Mouse (Mus musculus): Measurements from ENCODE around the gene Rnls. TPM values are rescaled to one million over a fixed set of nuclear protein-coding genes. Genes with fewer than 3 reads are reported as not detected.

Rnls gene
- total RNA-seq, 2 experiments from 2014 or later, result 11.6 to 13.7 TPM

GRCm38 (mm10) chr19:33259164-33259563 lies 132.9 kb downstream of the Rnls start:
- no peak for DNase-seq

GRCm38 (mm10) chr19:33253893-33254292 lies 138.2 kb downstream of the Rnls start:
- no peak for DNase-seq

- DNase-seq, result no peak
These were observed 139.9 kb downstream of the Rnls start for GRCm38 (mm10) chr19:33252226-33252625.

GRCm38 (mm10) chr19:33244196-33244595 lies 147.9 kb downstream of the Rnls start:
- DNase-seq, result no peak

GRCm38 (mm10) chr19:33240386-33240785 lies 151.7 kb downstream of the Rnls start:
- DNase-seq, result no peak

GRCm38 (mm10) chr19:33232902-33233301 lies 159.2 kb downstream of the Rnls start:
- no peak for DNase-seq

- no peak for DNase-seq
These were observed 160.8 kb downstream of the Rnls start for GRCm38 (mm10) chr19:33231303-33231702.

GRCm38 (mm10) chr19:33227004-33227403 lies 165.1 kb downstream of the Rnls start:
- peak; percentile 81 for DNase-seq

- DNase-seq, result no peak
These were observed 166.0 kb downstream of the Rnls start for GRCm38 (mm10) chr19:33225858-33226705.

GRCm38 (mm10) chr19:33225002-33225376 lies 167.1 kb downstream of the Rnls start:
- no peak for DNase-seq

GRCm38 (mm10) chr19:33224181-33225001 lies 167.7 kb downstream of the Rnls start:
- DNase-seq, result peak; percentile 33

- no peak for DNase-seq
These were observed 168.3 kb downstream of the Rnls start for GRCm38 (mm10) chr19:33223766-33224165.

GRCm38 (mm10) chr19:33223276-33223675 lies 168.8 kb downstream of the Rnls start:
- peak; percentile 21 for DNase-seq

- DNase-seq, result no peak
These were observed 169.4 kb downstream of the Rnls start for GRCm38 (mm10) chr19:33222595-33223223.

- DNase-seq, result peak; percentile 17
These were observed 174.2 kb downstream of the Rnls start for GRCm38 (mm10) chr19:33217791-33218300.

GRCm38 (mm10) chr19:33209709-33210108 lies 182.4 kb downstream of the Rnls start:
- DNase-seq, result no peak

GRCm38 (mm10) chr19:33207991-33208390 lies 184.1 kb downstream of the Rnls start:
- DNase-seq, result no peak

- DNase-seq, result no peak
These were observed 186.7 kb downstream of the Rnls start for GRCm38 (mm10) chr19:33205389-33205788.

- no peak for DNase-seq
These were observed 189.7 kb downstream of the Rnls start for GRCm38 (mm10) chr19:33202422-33202821.

GRCm38 (mm10) chr19:33201181-33201580 lies 190.9 kb downstream of the Rnls start:
- DNase-seq, result no peak

GRCm38 (mm10) chr19:33192064-33192463 lies 200.0 kb downstream of the Rnls start:
- no peak for DNase-seq

- no peak for DNase-seq
These were observed 203.3 kb downstream of the Rnls start for GRCm38 (mm10) chr19:33188766-33189165.

GRCm38 (mm10) chr19:33179595-33179994 lies 212.5 kb downstream of the Rnls start:
- DNase-seq, result no peak

Data from heart, postnatal 4 days (tissue).